Mouse (Mus musculus): Measurements from ENCODE around the gene Plpp1. TPM values are rescaled to one million over a fixed set of nuclear protein-coding genes. Genes with fewer than 3 reads are reported as not detected.

The Plpp1 gene
- polyA plus RNA-seq, 1 experiment = 175 TPM

- H3K4me1 ChIP-seq (ENCODE audit: control insufficient read depth, insufficient read depth, low read length) = peaks cover 8% of the 10 kb centered on the region
- no peak overlapping the region for H3K4me3 ChIP-seq (ENCODE audit: insufficient read depth, low read length)
- TF ChIP-seq CTCF (IDR thresholded peaks at IDR 0.05; ENCODE audit: borderline replicate concordance, insufficient read depth, low read length) (no peak), POLR2A (IDR thresholded peaks at IDR 0.05; ENCODE audit: low read depth, low read length) (no peak)
- H3K27ac ChIP-seq (ENCODE audit: insufficient read depth, low read length) = no peak overlapping the region
Observed at GRCm38 (mm10) chr13:112759777-112760537, 40.6 kb upstream of the Plpp1 start.

GRCm38 (mm10) chr13:112760538-112760881 is 40.1 kb upstream of the Plpp1 start:
- Histone ChIP-seq H3K27ac (ENCODE audit: insufficient read depth, low read length) (no peak overlapping the region), H3K4me1 (ENCODE audit: control insufficient read depth, insufficient read depth, low read length) (peaks cover 8% of the 10 kb centered on the region), H3K4me3 (ENCODE audit: insufficient read depth, low read length) (no peak overlapping the region)
- TF ChIP-seq POLR2A (IDR thresholded peaks at IDR 0.05; ENCODE audit: low read depth, low read length) (no peak), CTCF (IDR thresholded peaks at IDR 0.05; ENCODE audit: borderline replicate concordance, insufficient read depth, low read length) (no peak)

GRCm38 (mm10) chr13:112761787-112762186 is 38.8 kb upstream of the Plpp1 start:
- Histone ChIP-seq H3K27ac (ENCODE audit: insufficient read depth, low read length) (peak overlapping the region; percentile 55), H3K4me1 (ENCODE audit: control insufficient read depth, insufficient read depth, low read length) (peaks cover 4% of the 10 kb centered on the region; the same call in 1 of the 2 replicates)

DNA sequence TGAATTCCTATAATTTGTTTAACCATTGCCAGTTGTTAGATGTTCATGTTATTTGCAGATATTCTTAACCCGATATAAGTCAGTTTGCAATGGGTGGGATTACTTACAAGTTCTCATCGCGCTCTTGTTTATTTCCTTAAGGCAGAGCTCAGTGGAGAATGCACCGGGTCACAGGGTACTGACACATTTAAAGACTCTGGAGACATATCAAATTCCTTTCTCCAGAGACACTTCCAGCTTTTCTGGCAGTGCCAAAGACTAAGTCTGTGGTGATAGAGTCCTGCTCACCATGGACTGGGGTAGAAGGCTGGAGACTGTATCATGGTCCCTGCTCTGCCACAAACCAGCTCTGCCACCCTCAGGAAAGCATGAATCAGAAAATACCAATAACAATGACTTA is 38.0 kb upstream of the Plpp1 start:
- Histone ChIP-seq H3K27ac (ENCODE audit: insufficient read depth, low read length) (peak overlapping the region; percentile 28; the same call in 1 of the 2 replicates), H3K4me1 (ENCODE audit: control insufficient read depth, insufficient read depth, low read length) (peaks cover 4% of the 10 kb centered on the region; the same call in 1 of the 2 replicates), H3K4me3 (ENCODE audit: insufficient read depth, low read length) (no peak overlapping the region)
- TF ChIP-seq POLR2A (IDR thresholded peaks at IDR 0.05; ENCODE audit: low read depth, low read length) = no peak
- no peak for TF ChIP-seq CTCF (IDR thresholded peaks at IDR 0.05; ENCODE audit: borderline replicate concordance, insufficient read depth, low read length)

More at GRCm38 (mm10) chr13:112761787-112762186, 38.8 kb upstream of the Plpp1 start:
- no peak for TF ChIP-seq CTCF (IDR thresholded peaks at IDR 0.05; ENCODE audit: borderline replicate concordance, insufficient read depth, low read length)
- no peak for TF ChIP-seq POLR2A (IDR thresholded peaks at IDR 0.05; ENCODE audit: low read depth, low read length)
- no peak overlapping the region for H3K4me3 ChIP-seq (ENCODE audit: insufficient read depth, low read length)

GRCm38 (mm10) chr13:112763531-112764091 is 37.0 kb upstream of the Plpp1 start:
- Histone ChIP-seq H3K27ac (ENCODE audit: insufficient read depth, low read length) (peak overlapping the region; percentile 35), H3K4me3 (ENCODE audit: insufficient read depth, low read length) (no peak overlapping the region), H3K4me1 (ENCODE audit: control insufficient read depth, insufficient read depth, low read length) (peaks cover 4% of the 10 kb centered on the region; the same call in 1 of the 2 replicates)
- TF ChIP-seq CTCF (IDR thresholded peaks at IDR 0.05; ENCODE audit: borderline replicate concordance, insufficient read depth, low read length) (no peak), POLR2A (IDR thresholded peaks at IDR 0.05; ENCODE audit: low read depth, low read length) (no peak)

DNA sequence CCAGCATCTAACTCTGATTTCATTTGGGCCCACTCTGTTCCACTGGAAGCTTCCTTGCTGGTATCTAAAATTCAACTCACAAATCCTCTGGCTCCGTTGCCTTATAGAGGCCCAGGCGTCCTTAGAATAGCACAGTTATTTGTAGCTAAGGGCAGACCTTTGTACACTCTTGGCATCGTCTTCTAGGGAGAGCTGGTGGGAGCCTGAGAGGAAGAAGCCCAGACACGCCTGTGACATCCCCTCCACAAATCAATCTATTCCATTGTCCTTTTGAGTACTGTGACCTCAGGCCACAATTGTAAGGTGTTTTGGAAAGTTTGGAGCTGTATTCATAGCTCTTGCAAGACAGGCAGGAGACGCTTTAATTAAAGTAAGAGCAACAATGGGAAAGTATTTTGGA is 36.0 kb upstream of the Plpp1 start:
- H3K4me3 ChIP-seq (ENCODE audit: insufficient read depth, low read length) = no peak overlapping the region
- no peak for TF ChIP-seq POLR2A (IDR thresholded peaks at IDR 0.05; ENCODE audit: low read depth, low read length)
- TF ChIP-seq CTCF (IDR thresholded peaks at IDR 0.05; ENCODE audit: borderline replicate concordance, insufficient read depth, low read length) = no peak
- peaks cover 4% of the 10 kb centered on the region; the same call in 1 of the 2 replicates for H3K4me1 ChIP-seq (ENCODE audit: control insufficient read depth, insufficient read depth, low read length)
- no peak overlapping the region for H3K27ac ChIP-seq (ENCODE audit: insufficient read depth, low read length)

- TF ChIP-seq CTCF (IDR thresholded peaks at IDR 0.05; ENCODE audit: borderline replicate concordance, insufficient read depth, low read length) (no peak), POLR2A (IDR thresholded peaks at IDR 0.05; ENCODE audit: low read depth, low read length) (no peak)
- peaks cover 7% of the 10 kb centered on the region; the same call in 1 of the 2 replicates for H3K4me1 ChIP-seq (ENCODE audit: control insufficient read depth, insufficient read depth, low read length)
- no peak overlapping the region for H3K27ac ChIP-seq (ENCODE audit: insufficient read depth, low read length)
- no peak overlapping the region for H3K4me3 ChIP-seq (ENCODE audit: insufficient read depth, low read length)
Observed at GRCm38 (mm10) chr13:112765654-112766053, 34.9 kb upstream of the Plpp1 start.

DNA sequence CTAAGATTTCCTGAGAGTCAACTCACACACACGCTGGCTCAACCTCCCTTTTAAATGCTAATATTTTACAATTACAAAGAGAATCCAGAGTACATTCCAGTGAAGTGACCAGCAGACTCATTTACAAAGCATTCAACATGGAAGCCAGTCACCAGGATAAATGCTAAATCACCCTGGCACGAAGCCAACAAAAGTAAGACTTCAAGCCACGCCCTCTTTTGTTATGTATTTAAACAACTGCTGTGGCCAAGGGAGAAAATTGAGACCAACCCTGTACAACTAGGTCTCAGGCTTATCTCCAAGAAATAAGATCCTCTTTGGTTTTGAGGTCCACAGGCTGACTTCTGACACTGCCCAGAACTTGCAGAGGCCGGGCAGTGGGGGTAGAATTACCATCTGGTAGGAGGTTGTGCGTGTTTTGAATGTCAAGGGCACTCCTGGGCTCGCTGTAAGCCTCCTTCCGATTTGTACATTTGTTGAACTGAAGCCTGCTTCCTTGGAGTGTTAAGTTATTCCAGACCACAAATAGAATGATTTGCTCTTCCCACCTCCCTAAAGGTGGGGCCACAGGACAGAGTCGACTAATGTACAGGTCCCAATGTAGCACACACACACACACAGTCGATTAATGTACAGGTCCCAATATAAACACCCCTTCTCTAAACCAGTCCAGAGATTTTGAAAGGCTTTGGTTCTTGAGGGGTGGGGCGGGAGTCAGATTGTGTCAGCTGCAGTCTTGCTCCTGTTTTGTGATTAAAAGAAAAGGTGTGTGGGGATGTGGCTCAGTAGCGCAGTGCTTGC is 29.9 kb upstream of the Plpp1 start:
- H3K27ac ChIP-seq (ENCODE audit: insufficient read depth, low read length) = peak overlapping the region; percentile 99

DNA sequence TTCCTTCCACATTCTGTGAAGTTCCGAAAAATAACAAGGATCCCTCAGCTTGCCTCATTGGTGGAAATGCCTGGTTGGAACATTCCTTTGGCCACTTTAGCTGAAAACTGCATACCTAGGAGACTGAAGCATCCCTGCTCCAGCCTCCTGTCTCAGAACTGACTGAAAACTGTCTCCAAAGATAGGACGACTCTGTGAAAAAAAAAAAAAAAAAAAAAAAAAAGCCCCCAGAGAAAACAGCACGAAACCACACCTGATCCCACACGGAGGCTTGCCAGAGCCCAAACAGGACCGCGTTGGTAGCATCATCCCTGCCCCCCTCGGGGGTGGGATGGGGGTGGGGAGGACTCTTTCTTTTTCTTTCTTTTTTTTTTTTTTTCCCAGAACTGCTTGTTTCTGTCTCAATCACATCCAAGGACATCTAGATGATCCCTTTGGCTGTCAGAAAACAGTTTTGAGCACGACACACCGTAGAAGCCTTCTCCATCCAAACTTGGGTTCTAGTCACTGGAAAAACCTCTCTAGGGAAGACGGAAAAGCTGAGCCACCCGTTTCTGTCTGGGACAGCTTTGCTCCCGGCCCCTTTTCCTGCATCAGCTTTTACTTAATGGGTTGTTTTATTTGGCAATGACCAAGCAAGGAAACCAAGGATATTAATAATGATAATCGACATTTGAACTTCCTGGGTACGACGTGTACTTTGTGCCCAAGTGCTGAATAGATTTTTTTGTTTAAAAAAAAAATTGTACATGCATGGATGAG is 29.0 kb upstream of the Plpp1 start:
- H3K27ac ChIP-seq (ENCODE audit: insufficient read depth, low read length) = peak overlapping the region; percentile 99
- peaks cover 7% of the 10 kb centered on the region; the same call in 1 of the 2 replicates for H3K4me1 ChIP-seq (ENCODE audit: control insufficient read depth, insufficient read depth, low read length)
- TF ChIP-seq CTCF (IDR thresholded peaks at IDR 0.05; ENCODE audit: borderline replicate concordance, insufficient read depth, low read length) (no peak), POLR2A (IDR thresholded peaks at IDR 0.05; ENCODE audit: low read depth, low read length) (0 out of 2 replicates have a peak, but pooled peaks have one; percentile 32)
- no peak overlapping the region for H3K4me3 ChIP-seq (ENCODE audit: insufficient read depth, low read length)

More for the DNA sequence above, 29.9 kb upstream of the Plpp1 start:
- H3K4me1 ChIP-seq (ENCODE audit: control insufficient read depth, insufficient read depth, low read length) = peaks cover 7% of the 10 kb centered on the region; the same call in 1 of the 2 replicates
- peak; percentile 4 for TF ChIP-seq POLR2A (IDR thresholded peaks at IDR 0.05; ENCODE audit: low read depth, low read length)
- TF ChIP-seq CTCF (IDR thresholded peaks at IDR 0.05; ENCODE audit: borderline replicate concordance, insufficient read depth, low read length) = no peak
- no peak overlapping the region for H3K4me3 ChIP-seq (ENCODE audit: insufficient read depth, low read length)
